Mouse (Mus musculus): ENCODE measurements around the gene Spred1. TPM values are rescaled to one million over a fixed set of nuclear protein-coding genes. Genes with fewer than 3 reads are reported as not detected.

Spred1 gene
- polyA plus RNA-seq, 1 experiment from 2014 or later, result 20.8 TPM

- Histone ChIP-seq H3K27ac (ENCODE audit: low read depth, low read length) (no peak overlapping the region), H3K9me3 (ENCODE audit: control insufficient read depth, low read length) (no peaks in the 10 kb centered on the region; the same call in 1 of the 2 replicates), H3K27me3 (ENCODE audit: control insufficient read depth, insufficient read depth, low read length) (no peaks in the 10 kb centered on the region), H3K9ac (ENCODE audit: low read length) (no peak overlapping the region), H3K4me2 (ENCODE audit: low read depth, low read length, severe bottlenecking) (no peak overlapping the region), H3K4me3 (ENCODE audit: low read depth, low read length) (no peak overlapping the region), H3K4me1 (replicated peaks; ENCODE audit: control insufficient read depth, insufficient read depth, low read length) (0 out of 2 replicates have a peak, but pooled peaks cover 2% of the 10 kb centered on the region), H3K36me3 (ENCODE audit: control insufficient read depth, insufficient read depth, low read length) (no peaks in the 10 kb centered on the region)
- DNase-seq (ENCODE audit: low spot score) (no peak), ATAC-seq (replicated peaks; ENCODE audit: low FRiP score) (no peak)
- WGBS, result 77% methylated on average over 3 of the region's 3 CpGs
These were observed 83.4 kb downstream of the Spred1 start for GRCm38 (mm10) chr2:117204534-117204933.

GRCm38 (mm10) chr2:117205066-117205465 lies 83.9 kb downstream of the Spred1 start:
- Histone ChIP-seq H3K9ac (ENCODE audit: low read length) (no peak overlapping the region), H3K4me2 (ENCODE audit: low read depth, low read length, severe bottlenecking) (no peak overlapping the region), H3K4me3 (ENCODE audit: low read depth, low read length) (no peak overlapping the region), H3K36me3 (ENCODE audit: control insufficient read depth, insufficient read depth, low read length) (no peaks in the 10 kb centered on the region), H3K27me3 (ENCODE audit: control insufficient read depth, insufficient read depth, low read length) (no peaks in the 10 kb centered on the region), H3K9me3 (ENCODE audit: control insufficient read depth, low read length) (no peaks in the 10 kb centered on the region; the same call in 1 of the 2 replicates), H3K27ac (ENCODE audit: low read depth, low read length) (no peak overlapping the region), H3K4me1 (replicated peaks; ENCODE audit: control insufficient read depth, insufficient read depth, low read length) (0 out of 2 replicates have a peak, but pooled peaks cover 2% of the 10 kb centered on the region)
- no peak for ATAC-seq (replicated peaks; ENCODE audit: low FRiP score)
- WGBS, result 91% methylated on average over 6 of the region's 6 CpGs
- DNase-seq (ENCODE audit: low spot score), result no peak

DNA sequence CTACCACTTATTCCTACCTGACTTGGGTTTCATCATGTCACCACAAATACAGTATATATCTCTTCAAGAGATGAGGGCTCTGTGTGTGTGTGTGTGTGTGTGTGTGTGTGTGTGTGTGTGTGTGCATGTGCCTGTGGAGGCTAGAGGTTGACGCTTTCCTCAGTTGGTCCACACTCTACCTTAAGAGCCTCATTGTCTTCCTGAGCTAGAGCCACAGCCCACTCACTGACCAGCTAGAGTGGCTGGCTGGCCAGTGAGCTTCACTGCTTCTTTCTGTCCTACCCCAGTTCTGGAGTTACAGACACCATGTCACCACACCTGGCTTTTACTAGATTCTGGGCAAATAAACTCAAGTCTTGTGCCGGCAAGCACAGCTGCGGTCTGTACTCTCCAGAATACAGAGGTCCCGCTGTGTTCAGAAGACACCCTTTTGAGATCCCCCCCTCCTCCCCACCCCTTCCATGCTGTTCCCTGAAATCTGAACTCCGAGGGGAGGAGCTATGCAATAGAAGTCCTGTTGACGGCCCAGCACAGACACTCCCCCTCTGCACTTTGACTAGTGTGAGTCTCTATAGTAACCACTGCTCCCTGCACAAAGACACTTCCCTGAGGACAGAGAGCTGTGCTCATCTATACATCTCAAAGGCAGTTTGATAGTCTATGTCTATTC lies 89.4 kb downstream of the Spred1 start:
- Histone ChIP-seq H3K27me3 (ENCODE audit: control insufficient read depth, insufficient read depth, low read length) (no peaks in the 10 kb centered on the region), H3K27ac (ENCODE audit: low read depth, low read length) (0 out of 2 replicates have a peak overlapping the region, but pooled peaks have one; percentile 39)
- DNase-seq (ENCODE audit: low spot score), result peak; percentile 72

DNA sequence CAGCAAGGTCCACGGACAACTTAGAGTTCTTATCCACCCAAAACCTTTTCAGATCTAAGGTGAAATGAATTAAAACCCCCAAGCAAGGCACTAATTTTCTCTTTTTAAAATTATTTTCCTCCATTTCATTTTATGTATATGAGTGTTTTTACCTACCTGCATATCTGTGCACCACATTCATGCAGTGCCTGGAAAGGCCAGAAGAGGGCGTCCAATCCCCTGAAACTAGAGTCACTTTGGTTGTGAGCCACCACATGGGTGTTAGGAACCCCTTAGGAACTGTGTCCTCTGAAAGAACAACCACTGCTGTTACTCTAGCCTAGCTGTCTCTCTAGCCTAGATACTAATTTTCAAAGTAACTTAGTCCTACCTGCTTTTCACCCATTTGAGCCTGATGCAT lies 95.0 kb downstream of the Spred1 start:
- no peak for DNase-seq (ENCODE audit: low spot score)
- no peak overlapping the region for H3K4me2 ChIP-seq (ENCODE audit: low read depth, low read length, severe bottlenecking)
- no peak overlapping the region for H3K4me3 ChIP-seq (ENCODE audit: low read depth, low read length)
- no peak overlapping the region for H3K9ac ChIP-seq (ENCODE audit: low read length)
- H3K27ac ChIP-seq (ENCODE audit: low read depth, low read length), result no peak overlapping the region
- H3K9me3 ChIP-seq (ENCODE audit: control insufficient read depth, low read length), result no peaks in the 10 kb centered on the region
- no peaks in the 10 kb centered on the region for H3K27me3 ChIP-seq (ENCODE audit: control insufficient read depth, insufficient read depth, low read length)
- 67% methylated on average over 2 of the region's 2 CpGs for WGBS
- no peaks in the 10 kb centered on the region for H3K36me3 ChIP-seq (ENCODE audit: control insufficient read depth, insufficient read depth, low read length)
- no peak for ATAC-seq (replicated peaks; ENCODE audit: low FRiP score)
- no peaks in the 10 kb centered on the region; the same call in 1 of the 2 replicates for H3K4me1 ChIP-seq (replicated peaks; ENCODE audit: control insufficient read depth, insufficient read depth, low read length)

More for the DNA sequence above, 89.4 kb downstream of the Spred1 start:
- Histone ChIP-seq H3K4me1 (replicated peaks; ENCODE audit: control insufficient read depth, insufficient read depth, low read length) (peaks cover 7% of the 10 kb centered on the region; the same call in 1 of the 2 replicates), H3K4me3 (ENCODE audit: low read depth, low read length) (no peak overlapping the region), H3K36me3 (ENCODE audit: control insufficient read depth, insufficient read depth, low read length) (no peaks in the 10 kb centered on the region), H3K9ac (ENCODE audit: low read length) (no peak overlapping the region; the same call in 1 of the 2 replicates), H3K4me2 (ENCODE audit: low read depth, low read length, severe bottlenecking) (peak overlapping the region; percentile 40), H3K9me3 (ENCODE audit: control insufficient read depth, low read length) (no peaks in the 10 kb centered on the region; the same call in 1 of the 2 replicates)
- WGBS, result 3% methylated on average over 6 of the region's 6 CpGs
- peak; percentile 97 for ATAC-seq (replicated peaks; ENCODE audit: low FRiP score)

DNA sequence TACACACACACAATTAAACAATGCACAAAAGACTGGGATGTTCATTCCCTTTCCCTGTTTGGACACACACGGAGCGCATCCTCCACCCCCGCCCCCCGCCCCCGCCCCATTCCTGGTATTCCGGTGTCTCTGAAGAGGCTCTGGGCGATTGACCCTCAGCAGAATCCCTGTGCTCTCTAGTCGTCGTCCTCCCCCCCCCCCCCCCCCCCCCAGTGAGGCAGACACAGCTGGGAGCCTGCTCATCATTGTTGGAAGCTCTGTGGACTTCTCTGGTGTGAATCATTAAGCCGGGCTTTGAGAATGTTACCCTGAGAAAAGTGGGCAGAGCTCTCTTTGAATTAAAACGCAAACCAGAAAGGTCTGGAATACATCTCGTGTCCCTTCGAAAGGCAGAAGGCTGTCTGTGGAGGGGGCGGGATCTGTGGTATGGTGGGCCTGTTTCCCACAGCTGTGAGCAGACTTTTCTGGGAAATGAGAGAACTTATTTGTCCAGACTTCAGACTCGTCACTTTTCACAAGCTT lies 96.6 kb downstream of the Spred1 start:
- H3K9ac ChIP-seq (ENCODE audit: low read length), result no peak overlapping the region
- no peak for DNase-seq (ENCODE audit: low spot score)
- no peak overlapping the region for H3K4me3 ChIP-seq (ENCODE audit: low read depth, low read length)
- no peaks in the 10 kb centered on the region; the same call in 1 of the 2 replicates for H3K4me1 ChIP-seq (replicated peaks; ENCODE audit: control insufficient read depth, insufficient read depth, low read length)
- WGBS, result 10% methylated on average over 15 of the region's 15 CpGs
- no peaks in the 10 kb centered on the region for H3K36me3 ChIP-seq (ENCODE audit: control insufficient read depth, insufficient read depth, low read length)
- ATAC-seq (replicated peaks; ENCODE audit: low FRiP score), result peak; percentile 51; the same call in 1 of the 2 replicates
- no peak overlapping the region for H3K4me2 ChIP-seq (ENCODE audit: low read depth, low read length, severe bottlenecking)
- no peaks in the 10 kb centered on the region for H3K9me3 ChIP-seq (ENCODE audit: control insufficient read depth, low read length)
- no peak overlapping the region for H3K27ac ChIP-seq (ENCODE audit: low read depth, low read length)
- no peaks in the 10 kb centered on the region for H3K27me3 ChIP-seq (ENCODE audit: control insufficient read depth, insufficient read depth, low read length)

- 95% methylated on average over 4 of the region's 4 CpGs for WGBS
These were observed 98.4 kb downstream of the Spred1 start for GRCm38 (mm10) chr2:117219536-117219935.

GRCm38 (mm10) chr2:117222651-117223050 lies 101.5 kb downstream of the Spred1 start:
- ATAC-seq (replicated peaks; ENCODE audit: low FRiP score), result no peak
- Histone ChIP-seq H3K4me1 (replicated peaks; ENCODE audit: control insufficient read depth, insufficient read depth, low read length) (no peaks in the 10 kb centered on the region; the same call in 1 of the 2 replicates), H3K4me3 (ENCODE audit: low read depth, low read length) (no peak overlapping the region), H3K27ac (ENCODE audit: low read depth, low read length) (no peak overlapping the region), H3K9me3 (ENCODE audit: control insufficient read depth, low read length) (no peaks in the 10 kb centered on the region), H3K27me3 (ENCODE audit: control insufficient read depth, insufficient read depth, low read length) (no peaks in the 10 kb centered on the region), H3K4me2 (ENCODE audit: low read depth, low read length, severe bottlenecking) (no peak overlapping the region), H3K36me3 (ENCODE audit: control insufficient read depth, insufficient read depth, low read length) (no peaks in the 10 kb centered on the region), H3K9ac (ENCODE audit: low read length) (no peak overlapping the region)
- WGBS, result 91% methylated on average over 9 of the region's 9 CpGs
- DNase-seq (ENCODE audit: low spot score), result no peak

More at GRCm38 (mm10) chr2:117219536-117219935, 98.4 kb downstream of the Spred1 start:
- Histone ChIP-seq H3K4me3 (ENCODE audit: low read depth, low read length) (no peak overlapping the region), H3K27me3 (ENCODE audit: control insufficient read depth, insufficient read depth, low read length) (no peaks in the 10 kb centered on the region), H3K9me3 (ENCODE audit: control insufficient read depth, low read length) (no peaks in the 10 kb centered on the region), H3K4me1 (replicated peaks; ENCODE audit: control insufficient read depth, insufficient read depth, low read length) (no peaks in the 10 kb centered on the region; the same call in 1 of the 2 replicates), H3K9ac (ENCODE audit: low read length) (no peak overlapping the region), H3K36me3 (ENCODE audit: control insufficient read depth, insufficient read depth, low read length) (no peaks in the 10 kb centered on the region), H3K27ac (ENCODE audit: low read depth, low read length) (no peak overlapping the region), H3K4me2 (ENCODE audit: low read depth, low read length, severe bottlenecking) (no peak overlapping the region)
- DNase-seq (ENCODE audit: low spot score) (no peak), ATAC-seq (replicated peaks; ENCODE audit: low FRiP score) (no peak)

GRCm38 (mm10) chr2:117228601-117229125 lies 107.5 kb downstream of the Spred1 start:
- DNase-seq (ENCODE audit: low spot score) (no peak), ATAC-seq (replicated peaks; ENCODE audit: low FRiP score) (no peak)
- H3K9me3 ChIP-seq (ENCODE audit: control insufficient read depth, low read length), result no peaks in the 10 kb centered on the region
- H3K4me1 ChIP-seq (replicated peaks; ENCODE audit: control insufficient read depth, insufficient read depth, low read length), result no peaks in the 10 kb centered on the region
- no peak overlapping the region for H3K4me3 ChIP-seq (ENCODE audit: low read depth, low read length)
- H3K36me3 ChIP-seq (ENCODE audit: control insufficient read depth, insufficient read depth, low read length), result no peaks in the 10 kb centered on the region
- no peak overlapping the region for H3K4me2 ChIP-seq (ENCODE audit: low read depth, low read length, severe bottlenecking)
- H3K27ac ChIP-seq (ENCODE audit: low read depth, low read length), result no peak overlapping the region
- no peaks in the 10 kb centered on the region; the same call in 1 of the 2 replicates for H3K27me3 ChIP-seq (ENCODE audit: control insufficient read depth, insufficient read depth, low read length)
- no peak overlapping the region; the same call in 1 of the 2 replicates for H3K9ac ChIP-seq (ENCODE audit: low read length)
- WGBS, result 66% methylated on average over 11 of the region's 11 CpGs

Data from forebrain, embryonic 11.5 days (tissue).